Mouse (Mus musculus) Patski (cell line): ENCODE data around the gene Dazap1. TPM values are rescaled to one million over a fixed set of nuclear protein-coding genes. Genes with fewer than 3 reads are reported as not detected.

ENCODE experiments used
- ATAC-seq: fragments of 100-300 bp; one replicate; pipeline ENCODE4 v1.8.0; 2021
- CTCF ChIA-PET: fragments of 350-600 bp; sonication (Branson Sonifier 250); formaldehyde crosslinking; loops from one replicate; lab custom pipeline; 2022; ENCODE audit warnings: inconsistent platforms; lab: Charles Lee
- POLR2A ChIA-PET: fragments of 350-600 bp; sonication (Branson Sonifier 250); formaldehyde crosslinking; loops from one replicate; lab custom pipeline; 2022; ENCODE audit warnings: antibody characterized with exemption, inconsistent platforms; lab: Charles Lee
- DNase-seq: peaks from one replicate; pipeline ENCODE4 v3.0.0-alpha.2; 2011; ENCODE audit warnings: low read depth, low spot score
- H3K27me3 ChIP-seq: fragments of 371-371 bp; one replicate; pipeline ENCODE4 v1.5.1; 2021
- CTCF ChIP-seq: fragments of 100-300 bp; IDR thresholded peaks from one replicate; pipeline ENCODE4 v1.5.1; 2021
- in situ Hi-C: fragments of 300-500 bp; cut with MboI; formaldehyde crosslinking; loops from 3 replicates; pipeline ENCODE4 v1.11.1; 2018; ENCODE audit warnings: low pct_unique_long_range_greater_than_20kb, mixed read lengths
- polyA plus RNA-seq: library from polyadenylated mRNA; unstranded; gene quantifications from one replicate; pipeline ENCODE4 v1.2.3, GENCODE M21; 2021

Dazap1 gene
- polyA plus RNA-seq, 1 experiment from 2014 or later, result 157 TPM

GRCm38 (mm10) chr10:80257936-80258335 lies 3.4 kb upstream of the Dazap1 start:
- TF ChIP-seq CTCF, result no peak
- DNase-seq (no peak), ATAC-seq (no peak)
- CTCF ChIA-PET, result no interaction called here
- H3K27me3 ChIP-seq, result no peaks in the 10 kb centered on the region
- in situ Hi-C loops, result loop anchor here (10.0 kb wide), 1 partner anchor 273 kb away; the partner anchor contains the start of genes Cnn2 and Tmem259
- POLR2A ChIA-PET, result no interaction called here

- no peak for ATAC-seq
- POLR2A ChIA-PET, result no interaction called here
- no peak for DNase-seq
- CTCF ChIA-PET, result no interaction called here
- in situ Hi-C loops, result loop anchor here (10.0 kb wide), 1 partner anchor 274 kb away; the partner anchor contains the start of genes Cnn2 and Tmem259
- H3K27me3 ChIP-seq, result no peaks in the 10 kb centered on the region
- no peak for TF ChIP-seq CTCF
These were observed 2.4 kb upstream of the Dazap1 start for GRCm38 (mm10) chr10:80258752-80259462.

GRCm38 (mm10) chr10:80259463-80259805 lies 1.9 kb upstream of the Dazap1 start:
- ChIA-PET CTCF (no interaction called here), POLR2A (interaction anchor here (0.5 to 1.6 kb wide), 2 partner anchors 10 to 108 kb away, joined by 4 to 6 read pairs; partner anchors contain the start of gene Ndufs7)
- DNase-seq (no peak), ATAC-seq (no peak)
- in situ Hi-C loops, result loop anchor here (10.0 kb wide), 1 partner anchor 275 kb away; the partner anchor contains the start of genes Cnn2 and Tmem259
- no peaks in the 10 kb centered on the region for H3K27me3 ChIP-seq
- TF ChIP-seq CTCF, result no peak

- H3K27me3 ChIP-seq, result no peaks in the 10 kb centered on the region
- ATAC-seq (no peak), DNase-seq (no peak)
- in situ Hi-C loops, result loop anchor here (10.0 kb wide), 1 partner anchor 275 kb away; the partner anchor contains the start of genes Cnn2 and Tmem259
- no peak for TF ChIP-seq CTCF
- POLR2A ChIA-PET, result interaction anchor here (0.5 to 1.6 kb wide), 3 partner anchors 8 to 109 kb away, joined by 3 to 6 read pairs (median 4); partner anchors contain the start of gene Ndufs7
- CTCF ChIA-PET, result no interaction called here
These were observed 1.2 kb upstream of the Dazap1 start for GRCm38 (mm10) chr10:80259861-80260641.

- TF ChIP-seq CTCF, result no peak
- ATAC-seq (peak; percentile 44), DNase-seq (peak; percentile 81)
- H3K27me3 ChIP-seq, result no peaks in the 10 kb centered on the region
- POLR2A ChIA-PET, result interaction anchor here (1.0 kb wide), 1 partner anchor 31 kb away, joined by 3 read pairs; the partner anchor contains the start of gene Rps15
- in situ Hi-C loops, result no loop called here
- CTCF ChIA-PET, result no interaction called here
These were observed 291 bp downstream of the Dazap1 start for GRCm38 (mm10) chr10:80261585-80261968.

- ChIA-PET CTCF (no interaction called here), POLR2A (interaction anchor here (1.0 kb wide), 1 partner anchor 30 kb away, joined by 3 read pairs; the partner anchor contains the start of gene Rps15)
- no peaks in the 10 kb centered on the region for H3K27me3 ChIP-seq
- ATAC-seq, result no peak
- TF ChIP-seq CTCF, result no peak
- no peak for DNase-seq
- in situ Hi-C loops, result no loop called here
These were observed 883 bp downstream of the Dazap1 start for GRCm38 (mm10) chr10:80262169-80262568.

- in situ Hi-C loops, result no loop called here
- POLR2A ChIA-PET, result interaction anchor here (1.0 to 1.5 kb wide), 2 partner anchors 9 to 29 kb away, joined by 3 to 4 read pairs; partner anchors contain the start of gene Rps15
- ATAC-seq, result no peak
- no peak for TF ChIP-seq CTCF
- DNase-seq, result no peak
- CTCF ChIA-PET, result interaction anchor here (1.1 kb wide), 1 partner anchor 8 kb away, joined by 3 read pairs; no protein-coding TSS in a partner anchor
- H3K27me3 ChIP-seq, result no peaks in the 10 kb centered on the region
These were observed 1.6 kb downstream of the Dazap1 start for GRCm38 (mm10) chr10:80262776-80263365.

GRCm38 (mm10) chr10:80264341-80265148 lies 3.3 kb downstream of the Dazap1 start:
- no peak for TF ChIP-seq CTCF
- ATAC-seq (no peak), DNase-seq (peak; percentile 86)
- no peaks in the 10 kb centered on the region for H3K27me3 ChIP-seq
- ChIA-PET CTCF (no interaction called here), POLR2A (interaction anchor here (1.0 to 1.5 kb wide), 2 partner anchors 9 to 11 kb away, joined by 4 read pairs; no protein-coding TSS in a partner anchor)
- in situ Hi-C loops, result no loop called here

- in situ Hi-C loops, result no loop called here
- DNase-seq (no peak), ATAC-seq (no peak)
- TF ChIP-seq CTCF, result no peak
- no peaks in the 10 kb centered on the region for H3K27me3 ChIP-seq
- ChIA-PET POLR2A (interaction anchor here (1.0 kb wide), 1 partner anchor 9 kb away, joined by 4 read pairs; no protein-coding TSS in a partner anchor), CTCF (no interaction called here)
These were observed 3.8 kb downstream of the Dazap1 start for GRCm38 (mm10) chr10:80265149-80265486.

GRCm38 (mm10) chr10:80270099-80270498 lies 8.8 kb downstream of the Dazap1 start:
- ATAC-seq, result no peak
- TF ChIP-seq CTCF, result no peak
- in situ Hi-C loops, result no loop called here
- CTCF ChIA-PET, result no interaction called here
- H3K27me3 ChIP-seq, result no peaks in the 10 kb centered on the region
- POLR2A ChIA-PET, result no interaction called here
- no peak for DNase-seq
